Mouse (Mus musculus) hindbrain, embryonic 16.5 days (tissue): Measurements from ENCODE around the gene Rnf183. TPM values are rescaled to one million over a fixed set of nuclear protein-coding genes. Genes with fewer than 3 reads are reported as not detected.

Source experiments
- ATAC-seq: fragments of 200-750 bp; cut with Nextera tagmentation; 2 replicates; pipeline ENCODE4 v1.8.0; 2017; ENCODE audit warnings: moderate TSS enrichment, moderate library complexity
- H3K27ac ChIP-seq: fragments of 300-500 bp; sonication (generic); 2 replicates; pipeline ENCODE4 v1.5.1; 2014; ENCODE audit warnings: low read depth, mild to moderate bottlenecking, control low read depth, low read length, moderate library complexity
- H3K27me3 ChIP-seq: fragments of 300-500 bp; sonication (generic); replicated peaks from 2 replicates; pipeline ENCODE4 v1.6.1; 2014; ENCODE audit warnings: low read length; ENCODE audit not compliant: control insufficient read depth, insufficient read depth
- H3K36me3 ChIP-seq: fragments of 300-500 bp; sonication (generic); 2 replicates; pipeline ENCODE4 v1.6.1; 2014; ENCODE audit warnings: mild to moderate bottlenecking, low read length, moderate library complexity, mixed read lengths; ENCODE audit not compliant: control insufficient read depth, insufficient read depth
- H3K4me1 ChIP-seq: fragments of 300-500 bp; sonication (generic); 2 replicates; pipeline ENCODE4 v1.6.1; 2014; ENCODE audit warnings: low read depth, low read length; ENCODE audit not compliant: control insufficient read depth, insufficient read depth
- H3K4me2 ChIP-seq: fragments of 300-500 bp; sonication (generic); 2 replicates; pipeline ENCODE4 v1.6.1; 2014; ENCODE audit warnings: mild to moderate bottlenecking, low read length, control low read depth, moderate library complexity
- H3K4me3 ChIP-seq: fragments of 300-500 bp; sonication (generic); 2 replicates; pipeline ENCODE4 v1.5.1; 2014; ENCODE audit warnings: mild to moderate bottlenecking, low read length, control low read depth, moderate library complexity
- H3K9ac ChIP-seq: fragments of 300-500 bp; sonication (generic); 2 replicates; pipeline ENCODE4 v1.6.1; 2014; ENCODE audit warnings: low read depth, mild to moderate bottlenecking, control low read depth, low read length, moderate library complexity
- H3K9me3 ChIP-seq: fragments of 300-500 bp; sonication (generic); 2 replicates; pipeline ENCODE4 v1.6.1; 2014; ENCODE audit warnings: mild to moderate bottlenecking, low read length, moderate library complexity; ENCODE audit not compliant: control insufficient read depth
- WGBS: fragments of 180-500 bp; shearing (Covaris S2); extraction: QIAGEN DNeasy Blood & Tissue Kit; methylation state at CpG from one replicate; pipeline ENCODE4 v1.1.7; 2014; 5-methylcytosine and 5-hydroxymethylcytosine counted together
- polyA plus RNA-seq: library from polyadenylated mRNA; unstranded; fragments of >200 nt; fragmentation: Nextera tagmentation; extraction: Ambion mirVana; gene quantifications from 2 replicates; pipeline ENCODE4 v1.2.1, GENCODE M21; 2015

Rnf183 gene
- polyA plus RNA-seq, 1 experiment from 2014 or later: 0.29 TPM

- Histone ChIP-seq H3K9ac (peak within 1 kb of the TSS; percentile 80), H3K36me3 (peaks cover 3% of the 10 kb centered on the region; the same call in 1 of the 2 replicates)
- under 1% methylated on average over 30 of the region's 30 CpGs for WGBS
Observed at GRCm38 (mm10) chr4:62470598-62471051, 35.6 kb upstream of the Rnf183 start, which contains the start of gene Wdr31. Gene Wdr31 (minus strand): TSS chr4:62470896.

GRCm38 (mm10) chr4:62468158-62468557, 33.1 kb upstream of the Rnf183 start:
- no peak for ATAC-seq
- H3K4me1 ChIP-seq: no peaks in the 10 kb centered on the region

More at GRCm38 (mm10) chr4:62470598-62471051, 35.6 kb upstream of the Rnf183 start, which contains the start of gene Wdr31:
- peak within 1 kb of the TSS; percentile 73 for H3K27ac ChIP-seq
- ATAC-seq: peak; percentile 96
- H3K4me1 ChIP-seq: no peaks in the 10 kb centered on the region
- 0 out of 2 replicates have a peak, but pooled peaks cover 2% of the 10 kb centered on the region for H3K9me3 ChIP-seq
- peak within 1 kb of the TSS; percentile 77 for H3K4me2 ChIP-seq
- no peaks in the 10 kb centered on the region for H3K27me3 ChIP-seq
- H3K4me3 ChIP-seq: peak within 1 kb of the TSS; percentile 75

GRCm38 (mm10) chr4:62463124-62463523, 28.1 kb upstream of the Rnf183 start:
- no peak overlapping the region for H3K4me2 ChIP-seq
- no peaks in the 10 kb centered on the region for H3K4me1 ChIP-seq
- H3K9ac ChIP-seq: no peak overlapping the region
- H3K36me3 ChIP-seq: peaks cover 3% of the 10 kb centered on the region
- 92% methylated on average over 2 of the region's 2 CpGs for WGBS
- H3K9me3 ChIP-seq: no peaks in the 10 kb centered on the region
- ATAC-seq: no peak
- H3K4me3 ChIP-seq: no peak overlapping the region
- H3K27me3 ChIP-seq: no peaks in the 10 kb centered on the region
- no peak overlapping the region for H3K27ac ChIP-seq

More at GRCm38 (mm10) chr4:62468158-62468557, 33.1 kb upstream of the Rnf183 start:
- Histone ChIP-seq H3K9ac (no peak overlapping the region), H3K36me3 (peaks cover 3% of the 10 kb centered on the region; the same call in 1 of the 2 replicates), H3K4me2 (no peak overlapping the region), H3K27me3 (no peaks in the 10 kb centered on the region), H3K4me3 (no peak overlapping the region), H3K9me3 (0 out of 2 replicates have a peak, but pooled peaks cover 2% of the 10 kb centered on the region), H3K27ac (no peak overlapping the region)
- WGBS: 92% methylated on average over 1 of the region's 1 CpGs

GRCm38 (mm10) chr4:62460348-62460747, 25.3 kb upstream of the Rnf183 start:
- Histone ChIP-seq H3K27me3 (no peaks in the 10 kb centered on the region), H3K4me1 (no peaks in the 10 kb centered on the region), H3K27ac (no peak overlapping the region), H3K9me3 (no peaks in the 10 kb centered on the region), H3K36me3 (peaks cover 3% of the 10 kb centered on the region), H3K4me2 (no peak overlapping the region), H3K9ac (no peak overlapping the region), H3K4me3 (no peak overlapping the region)
- ATAC-seq: no peak
- 92% methylated on average over 8 of the region's 8 CpGs for WGBS

- WGBS: 64% methylated on average over 3 of the region's 3 CpGs
- Histone ChIP-seq H3K4me2 (no peak overlapping the region), H3K9me3 (no peaks in the 10 kb centered on the region), H3K4me1 (no peaks in the 10 kb centered on the region), H3K4me3 (no peak overlapping the region), H3K36me3 (peaks cover 3% of the 10 kb centered on the region), H3K27ac (no peak overlapping the region), H3K27me3 (no peaks in the 10 kb centered on the region), H3K9ac (no peak overlapping the region)
- no peak for ATAC-seq
Observed at GRCm38 (mm10) chr4:62459081-62459480, 24.0 kb upstream of the Rnf183 start.

GRCm38 (mm10) chr4:62454995-62455394, 19.9 kb upstream of the Rnf183 start:
- no peak overlapping the region for H3K4me3 ChIP-seq
- H3K27ac ChIP-seq: no peak overlapping the region
- no peaks in the 10 kb centered on the region for H3K36me3 ChIP-seq
- H3K9me3 ChIP-seq: no peaks in the 10 kb centered on the region
- peak; percentile 50; the same call in 1 of the 2 replicates for ATAC-seq
- 63% methylated on average over 5 of the region's 5 CpGs for WGBS
- no peak overlapping the region for H3K9ac ChIP-seq
- no peaks in the 10 kb centered on the region for H3K27me3 ChIP-seq
- H3K4me1 ChIP-seq: no peaks in the 10 kb centered on the region
- H3K4me2 ChIP-seq: no peak overlapping the region

GRCm38 (mm10) chr4:62440986-62441385, 5.9 kb upstream of the Rnf183 start:
- no peak overlapping the region for H3K4me2 ChIP-seq
- H3K27ac ChIP-seq: no peak overlapping the region
- no peaks in the 10 kb centered on the region for H3K4me1 ChIP-seq
- no peak overlapping the region for H3K9ac ChIP-seq
- WGBS: 74% methylated on average over 4 of the region's 4 CpGs
- H3K9me3 ChIP-seq: no peaks in the 10 kb centered on the region
- no peaks in the 10 kb centered on the region for H3K27me3 ChIP-seq
- no peak overlapping the region for H3K4me3 ChIP-seq
- no peaks in the 10 kb centered on the region for H3K36me3 ChIP-seq
- ATAC-seq: no peak

GRCm38 (mm10) chr4:62440544-62440943, 5.5 kb upstream of the Rnf183 start:
- Histone ChIP-seq H3K4me1 (no peaks in the 10 kb centered on the region), H3K27me3 (no peaks in the 10 kb centered on the region), H3K9me3 (no peaks in the 10 kb centered on the region), H3K4me3 (no peak overlapping the region), H3K27ac (no peak overlapping the region), H3K4me2 (no peak overlapping the region), H3K9ac (no peak overlapping the region), H3K36me3 (no peaks in the 10 kb centered on the region)
- WGBS: 75% methylated on average over 4 of the region's 4 CpGs
- no peak for ATAC-seq

- Histone ChIP-seq H3K4me2 (no peak overlapping the region), H3K27me3 (no peaks in the 10 kb centered on the region), H3K36me3 (no peaks in the 10 kb centered on the region), H3K9ac (no peak overlapping the region), H3K4me3 (no peak overlapping the region), H3K9me3 (no peaks in the 10 kb centered on the region), H3K4me1 (no peaks in the 10 kb centered on the region), H3K27ac (no peak overlapping the region)
- no peak for ATAC-seq
- WGBS: 68% methylated on average over 4 of the region's 4 CpGs
Observed at GRCm38 (mm10) chr4:62439793-62440192, 4.7 kb upstream of the Rnf183 start.
